Mouse (Mus musculus) gastrocnemius, adult 2 months (tissue): ENCODE data around the gene Gm20683. TPM values are rescaled to one million over a fixed set of nuclear protein-coding genes. Genes with fewer than 3 reads are reported as not detected.
"Not testable (repeated sequence)": the region's sequence is repeated elsewhere in the genome, so short reads cannot be mapped to it uniquely, and the experiment has no call there.

Experiments used
- DNase-seq: peaks from one replicate; pipeline ENCODE4 v3.0.0; 2022
- H3K27ac ChIP-seq: fragments of 200-600 bp; 2 replicates; pipeline ENCODE4 v1.8.1; 2022; ENCODE audit warnings: mild to moderate bottlenecking
- H3K4me3 ChIP-seq: fragments of 200-600 bp; 2 replicates; pipeline ENCODE4 v1.8.1; 2022; ENCODE audit warnings: mild to moderate bottlenecking, moderate library complexity
- CTCF ChIP-seq: fragments of 200-600 bp; IDR thresholded peaks from 2 replicates; pipeline ENCODE4 v1.8.1; 2022; ENCODE audit warnings: antibody characterized with exemption, mild to moderate bottlenecking, moderate library complexity
- intact Hi-C: fragments of 180-260 bp; cut with DNase I; formaldehyde crosslinking; loops from one replicate; pipeline ENCODE4 v1.15.1; 2025
- total RNA-seq, 2 experiments: library from RNA; stranded (reverse); gene quantifications; 2 replicates each; pipeline ENCODE4 v1.2.3; 2021

Gene Gm20683
- total RNA-seq, 2 experiments from 2014 or later, result 13.0 to 15.9 TPM

DNA sequence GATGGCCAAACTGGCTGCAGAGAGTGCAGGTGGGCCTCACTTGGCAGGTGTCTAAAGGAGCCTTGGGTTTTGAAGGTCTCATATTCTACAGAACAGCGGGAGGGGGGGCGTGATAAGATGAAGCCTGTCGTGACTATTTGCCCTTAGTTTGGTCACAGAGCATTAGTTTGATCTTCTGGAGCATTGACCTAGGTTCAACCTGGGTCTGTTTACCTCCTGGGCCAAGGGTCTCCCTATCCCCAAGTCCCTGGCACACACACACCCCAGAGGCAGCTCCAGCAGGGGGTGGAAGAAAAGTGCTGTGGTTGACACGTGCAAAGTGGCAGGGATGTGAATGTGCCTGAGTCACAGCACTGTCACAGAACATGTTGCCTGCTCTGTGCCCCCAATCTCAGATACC lies 30.7 kb downstream of the Gm20683 start:
- Histone ChIP-seq H3K4me3 (no peak overlapping the region), H3K27ac (no peak overlapping the region)
- no peak for DNase-seq
- TF ChIP-seq CTCF, result no peak
- intact Hi-C loops, result no loop called here

DNA sequence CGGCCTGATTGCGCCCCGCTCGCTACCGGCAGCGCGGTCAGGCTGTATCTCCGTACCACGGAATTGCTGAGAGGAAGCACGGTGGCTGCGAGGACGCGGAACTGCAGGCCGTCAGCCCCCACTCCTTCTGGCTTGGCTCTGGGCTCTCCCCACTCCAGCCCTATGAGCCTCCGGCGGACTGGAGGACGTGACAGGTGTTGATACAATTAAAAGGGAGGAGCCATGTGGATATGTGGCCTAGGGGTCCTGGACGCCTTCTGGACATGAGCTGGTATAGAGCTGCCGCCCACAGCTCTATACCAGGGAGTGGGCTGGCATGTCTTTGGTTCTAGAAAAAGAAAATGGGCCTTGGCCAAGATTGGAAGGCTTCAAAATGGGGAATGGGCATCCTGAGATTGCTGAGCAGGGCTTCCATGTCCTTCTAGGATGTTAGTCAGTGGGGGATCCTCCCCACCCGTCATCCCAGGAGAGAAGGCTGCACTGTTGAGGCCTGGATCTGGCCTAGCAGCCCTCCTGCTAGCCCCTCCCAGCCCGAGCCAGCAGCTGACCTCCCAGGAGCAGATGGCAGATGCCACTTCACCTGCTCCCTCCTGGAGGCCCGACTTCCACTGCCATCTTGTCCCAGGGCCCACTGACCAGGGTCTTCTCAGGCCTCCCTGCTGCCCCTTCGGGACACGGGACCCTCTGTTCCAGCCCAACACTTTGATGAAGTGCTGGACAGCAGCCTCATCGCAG lies 31.8 kb downstream of the Gm20683 start:
- Histone ChIP-seq H3K27ac (peak overlapping the region; percentile 24; the same call in 1 of the 2 replicates), H3K4me3 (peak overlapping the region; percentile 82)
- DNase-seq, result no peak
- intact Hi-C loops, result no loop called here
- no peak for TF ChIP-seq CTCF

DNA sequence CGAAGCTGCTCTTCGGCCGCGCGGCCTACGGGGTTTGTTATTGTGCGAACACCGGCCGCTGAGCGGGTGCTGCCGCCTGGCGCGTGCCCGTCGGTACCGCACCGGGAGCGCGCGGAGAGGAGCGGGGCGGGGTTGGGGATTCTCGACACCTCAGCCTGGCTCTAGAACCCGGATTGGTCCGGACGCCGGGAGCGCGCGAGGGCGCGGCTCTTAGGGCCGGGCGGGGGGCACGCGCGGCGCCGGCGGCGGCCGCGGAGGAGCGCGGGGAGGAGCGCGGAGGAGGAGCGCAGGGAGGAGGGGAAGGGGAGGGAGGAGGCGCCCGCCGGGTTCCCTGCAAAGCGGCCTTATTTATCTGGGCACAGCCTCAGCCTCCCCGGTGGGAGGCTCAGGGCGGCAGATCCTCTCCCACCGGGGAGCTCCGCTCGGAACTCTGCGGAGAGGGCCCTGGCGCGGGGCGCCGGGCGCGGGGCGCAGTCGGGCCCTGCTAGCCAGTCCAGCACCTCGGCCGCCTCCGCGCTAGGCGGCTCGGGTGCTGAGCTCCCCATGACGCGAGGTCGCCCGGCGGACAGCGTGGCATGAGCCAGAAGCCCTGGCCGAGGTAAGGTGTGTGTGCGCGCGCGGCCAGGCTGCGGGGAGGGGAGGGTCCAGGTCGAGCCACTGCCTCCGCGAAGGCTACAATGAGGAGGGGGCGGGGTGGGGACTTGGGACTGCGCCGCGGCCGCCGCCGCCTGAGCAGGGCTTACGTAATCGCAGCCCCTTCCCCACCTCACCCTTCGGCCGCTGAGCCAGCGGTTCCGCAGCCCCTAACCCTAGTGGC lies 32.6 kb downstream of the Gm20683 start, which contains the start of gene Fbxl16:
Gene Fbxl16, plus strand, starts transcription at position 297 of the 817 bp plus-strand sequence.
- Histone ChIP-seq H3K4me3 (peak within 1 kb of the TSS; percentile 82), H3K27ac (peak within 1 kb of the TSS; percentile 24; the same call in 1 of the 2 replicates)
- intact Hi-C loops, result no loop called here
- TF ChIP-seq CTCF, result peak; percentile 51
- peak; percentile 83 for DNase-seq

DNA sequence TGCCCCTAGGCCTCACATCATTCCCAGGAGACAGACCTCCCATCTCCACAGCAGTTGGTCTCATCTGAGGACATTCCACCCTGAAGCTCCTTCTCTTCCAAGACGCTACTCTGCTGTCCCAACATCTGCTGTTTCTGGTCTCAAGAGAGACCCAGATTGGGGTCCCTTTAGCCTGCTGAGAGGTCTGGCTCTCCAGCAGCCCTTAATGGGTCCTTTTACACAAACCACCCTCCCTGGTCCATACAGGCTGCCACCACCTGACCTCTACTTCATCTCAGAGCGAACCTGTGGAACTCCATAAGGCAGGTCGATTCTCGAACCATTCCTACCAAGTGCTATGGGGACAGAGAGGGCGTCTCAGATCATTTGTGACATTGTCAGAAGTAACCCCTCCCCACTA lies 33.5 kb downstream of the Gm20683 start:
- DNase-seq, result no peak
- Histone ChIP-seq H3K27ac (no peak overlapping the region), H3K4me3 (peak overlapping the region; percentile 82; the same call in 1 of the 2 replicates)
- intact Hi-C loops, result no loop called here
- TF ChIP-seq CTCF, result no peak

DNA sequence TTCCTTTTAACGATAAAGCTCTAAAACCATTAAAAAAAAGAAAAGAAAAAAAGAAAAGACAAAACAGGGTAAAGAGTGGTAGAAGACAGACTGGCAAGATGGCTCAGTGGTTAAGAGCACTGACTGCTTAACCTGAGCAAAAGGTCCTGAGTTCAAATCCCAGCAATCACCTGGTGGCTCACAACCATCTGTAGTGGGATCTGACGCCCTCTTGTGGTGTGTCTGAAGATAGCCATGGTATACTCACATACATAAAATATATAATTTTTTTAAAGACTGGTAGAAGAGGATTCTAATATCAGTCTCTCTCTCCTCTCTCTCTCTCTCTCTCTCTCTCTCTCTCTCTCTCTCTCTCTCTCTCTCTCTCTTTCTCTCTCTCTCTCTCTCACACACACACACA lies 34.1 kb downstream of the Gm20683 start:
- H3K4me3 ChIP-seq, DNase-seq, H3K27ac ChIP-seq, intact Hi-C loops: not testable (repeated sequence)

DNA sequence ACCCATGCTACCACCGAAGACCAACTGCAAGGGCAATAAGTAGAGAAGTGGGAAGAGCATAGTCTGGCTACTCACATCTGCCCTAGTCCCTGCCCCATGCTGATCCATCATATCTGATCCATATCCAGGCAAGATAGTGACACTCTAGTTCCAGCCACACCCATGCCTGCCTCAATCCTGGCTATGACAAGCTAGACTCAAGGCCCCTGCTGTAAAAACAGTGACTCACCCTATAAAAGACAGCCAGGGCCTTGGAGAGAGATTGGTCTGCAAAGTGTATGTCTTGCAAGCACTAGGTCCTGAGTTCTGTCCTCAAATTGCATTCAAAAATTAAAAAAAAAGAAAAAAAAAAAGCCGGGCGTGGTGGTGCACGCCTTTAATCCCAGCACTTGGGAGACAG lies 35.1 kb downstream of the Gm20683 start:
- intact Hi-C loops, result no loop called here
- no peak for DNase-seq
- no peak for TF ChIP-seq CTCF

DNA sequence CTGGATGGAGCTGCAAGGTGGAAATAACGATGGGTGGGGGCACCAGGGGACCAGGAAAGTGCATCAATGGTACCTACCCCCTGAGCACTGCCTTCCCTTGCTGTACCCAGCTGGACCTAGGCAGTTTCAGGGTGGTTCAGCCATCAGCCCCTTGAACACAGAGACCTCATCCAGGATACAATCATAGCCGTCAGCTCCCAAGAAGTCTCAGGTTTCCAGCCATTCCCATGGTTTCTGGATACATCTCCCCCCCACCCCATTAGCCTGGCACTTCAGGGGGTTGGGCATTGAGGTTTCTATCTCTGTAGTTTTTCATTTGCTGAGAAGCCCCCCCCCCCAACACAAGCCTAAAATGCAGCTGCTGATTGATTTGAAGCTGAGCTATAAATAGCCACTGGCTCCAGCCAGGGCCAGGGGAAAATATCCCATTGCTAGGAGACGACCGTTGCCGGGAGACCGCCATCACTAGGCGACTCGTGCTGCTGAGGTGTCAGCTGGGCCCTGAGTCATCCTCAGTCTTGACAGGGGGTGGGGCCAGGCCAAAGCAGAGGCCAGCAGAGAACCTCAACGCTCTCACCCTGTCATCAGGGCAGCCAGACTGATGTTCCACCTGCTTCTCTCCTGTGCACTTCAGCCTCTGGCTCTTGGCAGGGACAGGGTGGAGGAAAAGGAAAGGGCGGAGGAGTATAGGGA lies 38.6 kb downstream of the Gm20683 start:
- intact Hi-C loops, result no loop called here
- peak; percentile 65 for DNase-seq

More for the DNA sequence above, 35.1 kb downstream of the Gm20683 start:
- Histone ChIP-seq H3K27ac (no peak overlapping the region), H3K4me3 (no peak overlapping the region)

DNA sequence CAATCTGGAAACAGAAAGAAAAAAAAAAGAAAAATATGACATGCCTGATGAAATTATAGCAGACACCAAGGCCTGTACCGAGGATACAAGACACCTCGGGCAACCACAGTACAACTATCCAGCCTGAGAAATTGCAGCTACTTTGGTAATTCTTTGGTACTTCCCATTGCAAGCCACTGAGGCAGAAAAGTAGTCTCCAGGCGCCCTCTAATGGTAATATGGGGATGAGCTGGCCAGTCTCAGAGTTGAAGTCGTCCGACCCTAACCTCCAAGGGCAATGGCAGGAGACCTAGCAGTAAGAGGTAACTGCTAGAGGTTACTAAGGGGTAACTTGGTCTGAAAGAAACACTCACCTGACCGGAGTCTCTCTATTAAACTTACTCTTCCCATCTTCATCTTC lies 40.5 kb downstream of the Gm20683 start:
- TF ChIP-seq CTCF, result peak; percentile 97
- peak; percentile 68 for DNase-seq
- intact Hi-C loops, result loop anchor here (1.0 to 2.0 kb wide), 2 partner anchors 28 to 68 kb away; partner anchors contain the start of gene Narfl
- Histone ChIP-seq H3K4me3 (no peak overlapping the region), H3K27ac (no peak overlapping the region)

More for the DNA sequence above, 38.6 kb downstream of the Gm20683 start:
- H3K27ac ChIP-seq, result no peak overlapping the region
- TF ChIP-seq CTCF, result no peak
- H3K4me3 ChIP-seq, result no peak overlapping the region

DNA sequence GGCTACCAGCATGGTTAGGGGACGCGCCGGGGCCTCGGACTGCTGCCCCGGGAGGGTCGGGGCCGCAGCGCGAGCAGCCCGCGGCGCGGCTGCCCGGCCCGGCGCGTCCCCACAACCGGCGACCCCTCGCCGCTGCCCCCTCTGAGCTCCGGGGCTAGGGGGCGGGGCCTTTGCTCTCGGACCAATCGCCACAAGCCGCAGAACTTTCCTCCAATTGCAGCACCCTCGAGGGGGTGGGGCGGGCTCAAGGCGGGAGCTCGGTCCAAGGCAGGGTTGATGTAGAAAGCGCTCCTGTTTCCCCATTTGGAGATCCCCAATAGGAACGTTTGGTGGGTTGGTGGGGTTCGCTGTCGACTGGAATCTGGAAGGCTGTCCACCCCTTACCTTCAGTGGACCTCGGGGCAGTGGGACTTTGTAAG lies 44.6 kb downstream of the Gm20683 start, which contains the start of gene Metrn:
Gene Metrn, minus strand, starts transcription at position 186 of the 419 bp plus-strand sequence.
- TF ChIP-seq CTCF, result no peak
- intact Hi-C loops, result loop anchor here (10.0 kb wide), 1 partner anchor 222 kb away; the partner anchor contains the start of genes Lmf1 and Sox8
- Histone ChIP-seq H3K27ac (peak within 1 kb of the TSS; percentile 87), H3K4me3 (peak within 1 kb of the TSS; percentile 83)
- DNase-seq, result peak; percentile 93

DNA sequence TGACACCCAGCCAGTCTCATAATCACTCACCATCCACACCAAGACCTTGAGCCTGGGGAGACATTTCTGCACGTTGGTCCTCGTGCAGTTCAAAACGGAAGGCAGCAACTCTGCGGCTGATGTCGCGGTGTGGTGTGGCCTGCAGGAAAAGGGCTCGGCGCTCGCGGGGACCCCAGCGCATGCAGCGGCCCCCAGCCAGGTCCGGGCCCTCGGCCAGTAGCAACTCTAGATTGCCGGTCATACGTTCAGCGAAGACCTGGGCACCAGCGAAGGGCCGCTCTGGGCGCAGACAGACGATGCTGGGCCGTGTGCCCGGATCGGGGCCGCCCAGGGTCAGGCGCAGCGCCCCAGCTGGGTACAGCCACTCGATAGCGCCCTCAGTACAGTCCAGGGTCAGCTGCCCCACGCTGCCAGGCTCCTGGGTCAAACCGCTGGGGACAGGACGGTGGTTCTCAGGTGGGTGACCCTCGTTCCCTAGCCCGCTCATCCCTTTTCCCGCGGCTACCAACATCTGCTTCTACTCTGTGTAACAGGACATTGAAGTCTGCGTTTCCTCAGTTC lies 45.3 kb downstream of the Gm20683 start:
- H3K27ac ChIP-seq, result peak overlapping the region; percentile 87
- peak; percentile 85 for DNase-seq
- intact Hi-C loops, result loop anchor here (10.0 kb wide), 1 partner anchor 221 kb away; the partner anchor contains the start of genes Lmf1 and Sox8
- H3K4me3 ChIP-seq, result peak overlapping the region; percentile 83
- peak; percentile 3; the same call in 1 of the 2 replicates for TF ChIP-seq CTCF

DNA sequence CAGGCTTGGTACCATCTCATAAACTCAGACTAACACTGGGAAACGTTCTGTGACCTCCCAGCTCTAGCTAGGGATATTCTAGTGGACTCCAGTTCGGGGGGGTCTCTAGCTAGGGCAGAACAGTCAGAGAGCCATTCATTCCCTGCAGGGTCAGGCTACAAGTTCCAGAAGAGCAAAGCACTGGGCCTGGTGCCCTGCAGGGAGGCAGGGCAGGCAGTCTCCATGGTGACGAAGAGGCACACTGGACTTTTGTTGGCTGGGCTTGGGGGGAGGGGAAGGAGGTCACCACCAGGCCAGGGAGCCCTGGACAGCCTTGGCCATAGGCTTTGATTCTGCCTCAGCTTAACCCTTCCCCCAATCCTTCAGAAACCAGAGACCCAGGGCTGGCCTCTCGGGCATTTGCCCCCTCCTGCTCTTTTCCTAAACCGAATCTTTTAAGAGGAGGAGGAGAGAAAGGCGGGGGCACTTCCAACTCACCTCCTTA lies 45.9 kb downstream of the Gm20683 start, which contains the start of gene AC134908.4:
Gene AC134908.4, minus strand, starts transcription at position 51 of the 484 bp plus-strand sequence.
- no peak for TF ChIP-seq CTCF
- intact Hi-C loops, result loop anchor here (10.0 kb wide), 1 partner anchor 221 kb away; the partner anchor contains the start of genes Lmf1 and Sox8
- peak within 1 kb of the TSS; percentile 87 for H3K27ac ChIP-seq
- DNase-seq, result no peak
- H3K4me3 ChIP-seq, result peak within 1 kb of the TSS; percentile 83
